Mouse (Mus musculus) liver, embryonic 14.5 days (tissue): Measurements from ENCODE around the gene Plcd3. TPM values are rescaled to one million over a fixed set of nuclear protein-coding genes. Genes with fewer than 3 reads are reported as not detected.

Experiments used
- ATAC-seq: fragments of 200-750 bp; cut with Nextera tagmentation; 2 replicates; pipeline ENCODE4 v1.8.0; 2017; ENCODE audit warnings: moderate number of reproducible peaks, mild to moderate bottlenecking, moderate library complexity; ENCODE audit not compliant: insufficient read depth
- DNase-seq, 3 experiments: peaks; one replicate each; pipeline ENCODE4 v3.0.0-alpha.2; 2012 to 2013; ENCODE audit warnings: low read depth in 3 of 3, low spot score in 3 of 3
- H3K27ac ChIP-seq: fragments of 300-500 bp; sonication (generic); 2 replicates; pipeline ENCODE4 v1.5.1; 2014; ENCODE audit warnings: moderate library complexity, mild to moderate bottlenecking, control low read depth, inconsistent platforms
- H3K27me3 ChIP-seq: fragments of 300-500 bp; sonication (generic); 2 replicates; pipeline ENCODE4 v1.6.1; 2014; ENCODE audit warnings: mild to moderate bottlenecking, low read length, moderate library complexity; ENCODE audit not compliant: control insufficient read depth, insufficient read depth
- H3K36me3 ChIP-seq: fragments of 300-500 bp; sonication (generic); replicated peaks from 2 replicates; pipeline ENCODE4 v1.6.1; 2014; ENCODE audit warnings: low read depth; ENCODE audit not compliant: control insufficient read depth, insufficient read depth
- H3K4me1 ChIP-seq, 2 experiments: fragments of 200-500 bp in 1 of 2; fragments of 300-500 bp in 1 of 2; sonication (generic) in 1 of 2; replicated peaks; 2 replicates each; pipeline ENCODE4 v1.6.1; 2012 to 2014; ENCODE audit warnings: antibody characterized with exemption in 1 of 2, inconsistent platforms in 1 of 2, low read length in 1 of 2; ENCODE audit not compliant: control insufficient read depth in 2 of 2, insufficient read depth in 2 of 2
- H3K4me2 ChIP-seq: fragments of 300-500 bp; sonication (generic); 2 replicates; pipeline ENCODE4 v1.6.1; 2014; ENCODE audit warnings: low read depth, mild to moderate bottlenecking, control low read depth, moderate library complexity
- H3K4me3 ChIP-seq, 2 experiments: fragments of 200-500 bp in 1 of 2; fragments of 300-500 bp in 1 of 2; sonication (generic) in 1 of 2; 2 replicates each; pipeline ENCODE4 v1.5.1; 2012 to 2014; ENCODE audit warnings: low read depth in 2 of 2, low read length in 2 of 2, mild to moderate bottlenecking in 2 of 2, control low read depth in 1 of 2, inconsistent platforms in 1 of 2, moderate library complexity in 1 of 2; ENCODE audit not compliant: insufficient read depth in 1 of 2
- H3K9ac ChIP-seq: fragments of 300-500 bp; sonication (generic); replicated peaks from 2 replicates; pipeline ENCODE4 v1.6.1; 2014; ENCODE audit warnings: mild to moderate bottlenecking, control low read depth, moderate library complexity
- H3K9me3 ChIP-seq: fragments of 300-500 bp; sonication (generic); 2 replicates; pipeline ENCODE4 v1.6.1; 2016; ENCODE audit warnings: low read length, mixed read lengths; ENCODE audit not compliant: control insufficient read depth
- CTCF ChIP-seq: IDR thresholded peaks from 2 replicates; pipeline ENCODE4 v1.5.1; 2016; ENCODE audit warnings: antibody characterized with exemption, low read depth, control low read depth
- EP300 ChIP-seq: IDR thresholded peaks from 2 replicates; pipeline ENCODE4 v1.6.1; 2016; ENCODE audit warnings: antibody characterized with exemption, low read depth
- WGBS: fragments of 180-500 bp; shearing (Covaris S2); extraction: QIAGEN DNeasy Blood & Tissue Kit; methylation state at CpG from one replicate; pipeline ENCODE4 v1.1.7; 2014; ENCODE audit not compliant: insufficient replicate concordance; 5-methylcytosine and 5-hydroxymethylcytosine counted together
- polyA plus RNA-seq, 2 experiments: library from polyadenylated mRNA; depleted of rRNA in 1 of 2; stranded (reverse) in 1 of 2; unstranded in 1 of 2; fragments of >200 nt; fragmentation: Nextera tagmentation in 1 of 2; extraction: Ambion mirVana in 1 of 2; gene quantifications; 2 replicates each; pipeline versions ENCODE4 v1.2.1 to v1.2.3; 2012 to 2014

The Plcd3 gene
- polyA plus RNA-seq, 2 experiments, result 0.29 to 0.31 TPM

- H3K27ac ChIP-seq, result no peak overlapping the region
- no peak overlapping the region for H3K9ac ChIP-seq
- ATAC-seq (no peak), DNase-seq (no peak)
- WGBS, result 56% methylated on average over 20 of the region's 20 CpGs
- no peak for TF ChIP-seq EP300
- TF ChIP-seq CTCF, result no peak
- no peaks in the 10 kb centered on the region for H3K9me3 ChIP-seq
- H3K27me3 ChIP-seq, result no peaks in the 10 kb centered on the region; the same call in 1 of the 2 replicates
- no peak overlapping the region for H3K4me3 ChIP-seq
- H3K4me1 ChIP-seq, result no peaks in the 10 kb centered on the region
- H3K4me2 ChIP-seq, result no peak overlapping the region
- no peaks in the 10 kb centered on the region for H3K36me3 ChIP-seq
These were observed 7.3 kb downstream of the Plcd3 start for GRCm38 (mm10) chr11:103093862-103094833.

GRCm38 (mm10) chr11:103093306-103093705, 8.2 kb downstream of the Plcd3 start:
- no peak overlapping the region for H3K27ac ChIP-seq
- no peaks in the 10 kb centered on the region for H3K9me3 ChIP-seq
- no peaks in the 10 kb centered on the region for H3K36me3 ChIP-seq
- ATAC-seq (no peak), DNase-seq (no peak)
- no peaks in the 10 kb centered on the region for H3K4me1 ChIP-seq
- no peaks in the 10 kb centered on the region; the same call in 1 of the 2 replicates for H3K27me3 ChIP-seq
- no peak overlapping the region for H3K9ac ChIP-seq
- TF ChIP-seq CTCF (no peak), EP300 (no peak)
- no peak overlapping the region for H3K4me2 ChIP-seq
- H3K4me3 ChIP-seq, result no peak overlapping the region
- WGBS, result 68% methylated on average over 7 of the region's 7 CpGs

- H3K9ac ChIP-seq, result no peak overlapping the region
- TF ChIP-seq CTCF (no peak), EP300 (no peak)
- no peak for ATAC-seq
- H3K4me2 ChIP-seq, result no peak overlapping the region
- H3K9me3 ChIP-seq, result no peaks in the 10 kb centered on the region
- DNase-seq, result no peak
- 66% methylated on average over 6 of the region's 6 CpGs for WGBS
- H3K4me1 ChIP-seq, result no peaks in the 10 kb centered on the region
- H3K4me3 ChIP-seq, result no peak overlapping the region
- H3K36me3 ChIP-seq, result no peaks in the 10 kb centered on the region
- H3K27me3 ChIP-seq, result peaks cover 10% of the 10 kb centered on the region
- H3K27ac ChIP-seq, result no peak overlapping the region
These were observed 19.8 kb downstream of the Plcd3 start for GRCm38 (mm10) chr11:103081631-103082030.

- H3K4me1 ChIP-seq, result no peaks in the 10 kb centered on the region
- no peak overlapping the region for H3K27ac ChIP-seq
- 4% methylated on average over 43 of the region's 43 CpGs for WGBS
- no peak for TF ChIP-seq EP300
- TF ChIP-seq CTCF, result peak; percentile 45
- H3K9me3 ChIP-seq, result no peaks in the 10 kb centered on the region
- no peak for DNase-seq
- H3K27me3 ChIP-seq, result peaks cover 10% of the 10 kb centered on the region
- H3K36me3 ChIP-seq, result no peaks in the 10 kb centered on the region
- peak overlapping the region in 1 of 2 experiments; percentile 22; a peak in 2 of 4 replicates for H3K4me3 ChIP-seq
- no peak overlapping the region for H3K9ac ChIP-seq
- peak overlapping the region; percentile 8 for H3K4me2 ChIP-seq
- no peak for ATAC-seq
These were observed 21.0 kb downstream of the Plcd3 start for GRCm38 (mm10) chr11:103080323-103081091.

GRCm38 (mm10) chr11:103078131-103078530, 23.3 kb downstream of the Plcd3 start:
- Histone ChIP-seq H3K4me1 (no peaks in the 10 kb centered on the region), H3K27ac (no peak overlapping the region), H3K36me3 (no peaks in the 10 kb centered on the region), H3K4me3 (no peak overlapping the region), H3K4me2 (no peak overlapping the region), H3K9me3 (no peaks in the 10 kb centered on the region), H3K9ac (no peak overlapping the region), H3K27me3 (peaks cover 10% of the 10 kb centered on the region)
- no peak for TF ChIP-seq CTCF
- TF ChIP-seq EP300, result no peak
- 81% methylated on average over 11 of the region's 11 CpGs for whole genome bisulfite sequencing
- ATAC-seq, result no peak
- DNase-seq, result no peak
